Mouse (Mus musculus): ENCODE results near the gene Stk4.
"Not testable (repeated sequence)": the region's sequence is repeated elsewhere in the genome, so short reads cannot be mapped to it uniquely, and the experiment has no call there.

The Stk4 gene

GRCm38 (mm10) chr2:164070142-164070764, at the start of gene Stk4:
Gene Stk4 (plus strand): TSS chr2:164070322.
- DNase-seq (ENCODE audit: low read depth) = no peak

DNA sequence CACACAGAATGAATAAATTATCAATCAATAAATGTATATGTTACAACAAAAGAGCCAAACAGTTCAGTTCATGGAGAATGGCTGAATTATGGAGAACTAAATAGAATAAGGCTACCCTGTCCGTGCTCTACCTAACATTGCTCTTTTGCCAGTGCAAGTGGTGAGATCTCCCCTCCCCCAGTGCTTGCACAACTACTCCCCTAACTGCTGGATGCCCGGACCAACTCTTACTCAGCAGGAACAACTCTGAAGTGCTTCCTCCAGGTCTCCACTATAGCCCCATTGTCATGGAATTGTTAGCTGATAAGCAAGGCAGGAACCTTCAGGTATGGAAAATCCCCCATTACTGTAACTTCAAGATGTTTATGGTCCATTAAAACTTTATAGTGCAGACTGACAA, 48.0 kb upstream of the Stk4 start:
- DNase-seq (ENCODE audit: low read depth) = no peak

GRCm38 (mm10) chr2:164025150-164025549, 45.0 kb upstream of the Stk4 start, which contains the start of gene Pabpc1l:
Gene Pabpc1l (plus strand): TSS chr2:164025450.
- DNase-seq (ENCODE audit: low read depth) = no peak

GRCm38 (mm10) chr2:164031147-164031546, 39.0 kb upstream of the Stk4 start:
- no peak for DNase-seq (ENCODE audit: low read depth)

DNA sequence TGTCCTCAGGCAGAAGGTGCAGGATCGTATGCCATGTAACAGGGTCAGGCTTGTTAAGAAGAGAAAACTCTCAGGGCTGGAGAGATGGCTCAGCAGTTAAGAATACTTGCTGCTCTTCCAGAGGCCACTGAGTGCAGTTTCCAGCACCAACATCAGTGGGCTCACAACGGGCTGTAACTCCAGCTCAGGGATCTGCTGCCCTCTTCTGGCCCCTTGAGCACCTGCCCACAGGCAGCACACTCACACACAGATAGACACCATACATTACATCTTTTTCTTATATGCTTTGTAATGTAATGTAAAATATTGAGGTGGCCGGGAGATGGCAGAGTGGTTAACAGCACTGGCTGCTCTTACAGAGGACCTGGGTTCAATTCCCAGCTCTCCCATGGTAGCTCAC, 37.1 kb upstream of the Stk4 start:
- DNase-seq (ENCODE audit: low read depth) = no peak

GRCm38 (mm10) chr2:164036520-164037019, 33.6 kb upstream of the Stk4 start:
- no peak for DNase-seq (ENCODE audit: low read depth)

DNA sequence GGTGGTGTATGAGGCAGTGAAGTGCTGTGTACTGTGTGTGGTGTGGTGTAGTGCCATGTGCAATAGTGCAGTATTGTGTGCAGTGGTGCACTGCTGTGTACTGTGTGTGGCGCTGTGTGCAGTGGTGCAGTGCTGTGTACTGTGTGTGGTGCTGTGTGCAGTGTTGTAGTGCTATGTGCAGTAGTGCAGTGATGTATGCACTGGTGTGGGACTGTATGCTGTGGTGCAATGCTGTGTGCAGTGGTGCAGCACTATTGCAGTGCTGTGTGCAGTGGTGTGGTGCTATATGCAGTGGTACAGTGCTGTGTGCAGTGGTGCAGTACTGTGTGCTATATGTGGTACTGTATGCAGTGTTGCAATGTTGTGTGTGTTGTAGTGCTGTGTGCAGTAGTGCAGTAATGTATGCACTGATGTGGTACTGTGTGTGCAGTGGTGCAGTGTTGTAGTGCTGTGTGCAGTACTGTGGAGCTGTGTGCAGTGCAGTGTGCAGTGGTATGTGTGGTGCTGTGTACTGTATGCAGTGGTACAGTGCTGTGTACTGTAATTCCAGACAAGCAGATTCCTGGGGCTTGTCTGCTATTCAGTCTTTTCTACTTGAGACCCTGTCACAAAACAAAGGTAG, 31.6 kb upstream of the Stk4 start:
- DNase-seq (ENCODE audit: low read depth) = no peak

DNA sequence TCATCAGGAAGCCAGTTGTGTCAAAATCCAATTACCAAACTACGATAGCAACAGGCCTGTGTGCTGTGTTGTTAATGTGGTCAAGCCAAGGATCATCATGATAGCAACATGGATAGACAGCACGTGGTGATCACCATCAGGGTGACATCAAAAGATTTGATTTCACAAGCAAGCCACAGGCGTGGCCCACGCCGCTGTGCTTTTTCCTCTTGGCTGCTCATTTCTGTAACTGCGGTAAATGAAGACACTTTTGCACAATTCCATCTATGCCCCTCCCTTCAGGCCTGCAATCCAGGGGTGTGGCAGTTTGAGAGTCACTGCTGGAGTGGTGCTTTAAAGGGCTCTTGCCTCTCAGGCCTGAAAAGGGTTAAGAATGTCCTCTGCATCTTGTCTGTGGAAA, 29.2 kb upstream of the Stk4 start:
- no peak for DNase-seq (ENCODE audit: low read depth)

- no peak for DNase-seq (ENCODE audit: low read depth)
Measured at GRCm38 (mm10) chr2:164041523-164041922, 28.6 kb upstream of the Stk4 start.

DNA sequence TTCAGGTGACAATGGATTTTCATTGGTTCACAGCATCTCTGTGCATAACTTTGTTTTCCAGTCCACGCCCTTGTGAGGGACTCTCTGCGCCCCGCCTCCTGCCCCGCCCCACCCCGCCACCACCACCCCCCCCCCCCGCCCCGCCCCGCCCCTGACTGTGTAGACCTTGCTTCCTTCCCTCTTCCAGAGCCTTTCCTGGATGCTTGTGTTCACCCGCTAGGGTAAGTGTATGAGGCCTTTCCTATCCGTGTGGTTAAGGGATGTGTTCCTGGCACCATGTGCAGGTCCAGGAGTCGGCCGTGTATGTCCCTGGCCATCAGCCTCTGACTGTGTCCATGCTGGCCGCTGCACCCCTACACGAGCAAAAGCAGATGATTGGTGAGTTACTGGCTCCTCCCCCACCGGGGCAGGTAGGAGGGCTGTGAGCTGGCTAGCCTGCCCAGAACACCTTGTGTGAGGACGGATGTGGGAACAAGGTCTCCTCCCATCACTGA, 22.9 kb upstream of the Stk4 start:
- DNase-seq (ENCODE audit: low read depth) = no peak

- no peak for DNase-seq (ENCODE audit: low read depth)
Measured at GRCm38 (mm10) chr2:164053767-164054166, 16.4 kb upstream of the Stk4 start.

- DNase-seq (ENCODE audit: low read depth) = no peak
Measured at GRCm38 (mm10) chr2:164054671-164055070, 15.5 kb upstream of the Stk4 start.

- DNase-seq (ENCODE audit: low read depth) = no peak
Measured at GRCm38 (mm10) chr2:164059634-164060235, 10.4 kb upstream of the Stk4 start.

- peak; percentile 99 for DNase-seq (ENCODE audit: low read depth)
Measured at GRCm38 (mm10) chr2:164070765-164071436, 779 bp downstream of the Stk4 start, which contains the start of gene Tomm34. Gene Tomm34 (minus strand): TSS chr2:164071169.

GRCm38 (mm10) chr2:164071437-164071820, 1.3 kb downstream of the Stk4 start:
- not testable (repeated sequence) for DNase-seq (ENCODE audit: low read depth)

DNA sequence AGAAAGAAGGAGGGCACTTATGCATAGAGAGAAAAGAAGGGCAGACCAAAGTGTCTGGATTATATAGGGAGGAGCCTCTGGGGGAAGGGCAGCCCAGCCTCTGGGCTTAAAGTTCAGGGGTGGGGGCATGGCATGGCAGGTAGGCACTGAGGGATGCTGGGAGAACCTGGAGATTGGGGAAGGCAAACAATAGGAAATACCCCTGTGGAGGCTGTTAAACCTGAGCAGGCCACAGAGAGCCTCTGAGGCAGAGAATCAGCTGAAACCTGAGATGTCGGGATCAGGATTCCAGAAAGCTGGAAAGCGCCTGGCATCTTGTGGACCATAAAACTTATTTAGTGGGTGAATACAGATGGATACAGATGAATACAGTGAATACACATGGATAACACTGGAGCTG, 2.0 kb downstream of the Stk4 start:
- DNase-seq (ENCODE audit: low read depth) = no peak

DNA sequence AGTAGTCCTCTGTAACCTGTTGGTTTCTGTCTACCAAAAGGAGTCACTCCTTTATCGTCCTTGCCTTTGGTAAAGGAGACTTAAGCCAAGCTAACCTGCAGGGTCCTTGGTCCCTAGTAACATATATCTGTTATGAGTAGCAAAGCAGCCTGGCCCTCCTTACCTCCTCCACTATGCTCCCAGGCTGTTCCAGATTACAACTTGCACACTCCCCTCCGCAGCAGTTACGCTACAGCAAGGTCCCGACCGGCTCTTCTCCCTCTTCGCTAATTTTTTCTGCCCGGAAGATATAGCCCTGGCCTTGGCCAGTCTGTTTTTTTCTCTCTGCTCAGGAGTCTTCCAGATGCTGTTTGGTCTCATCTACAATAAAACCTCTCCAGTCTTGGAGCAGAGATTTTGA, 3.0 kb downstream of the Stk4 start:
- no peak for DNase-seq (ENCODE audit: low read depth)

GRCm38 (mm10) chr2:164073918-164074578, 3.9 kb downstream of the Stk4 start:
- DNase-seq (ENCODE audit: low read depth) = peak; percentile 99

- DNase-seq (ENCODE audit: low read depth) = no peak
Measured at GRCm38 (mm10) chr2:164075088-164075487, 5.0 kb downstream of the Stk4 start.

- no peak for DNase-seq (ENCODE audit: low read depth)
Measured at GRCm38 (mm10) chr2:164076874-164077425, 6.8 kb downstream of the Stk4 start.

GRCm38 (mm10) chr2:164077875-164078274, 7.8 kb downstream of the Stk4 start:
- no peak for DNase-seq (ENCODE audit: low read depth)

DNA sequence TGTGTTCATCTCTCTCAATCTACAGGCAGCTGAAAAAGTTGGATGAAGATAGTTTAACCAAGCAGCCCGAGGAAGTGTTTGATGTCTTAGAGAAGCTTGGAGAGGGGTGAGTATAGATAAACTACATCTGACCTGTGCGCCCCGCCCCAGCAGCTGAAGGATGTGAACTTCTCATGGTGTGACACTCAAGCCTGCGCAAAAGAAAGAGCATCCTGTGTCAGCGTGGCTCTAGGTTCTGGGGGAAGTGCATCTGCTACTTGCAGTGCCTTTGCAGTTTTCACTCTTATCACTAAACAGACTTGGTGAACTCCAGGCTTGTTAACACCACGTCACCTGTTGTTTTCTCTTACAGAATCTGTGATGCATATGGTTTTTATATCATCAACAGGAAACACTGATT, 9.4 kb downstream of the Stk4 start:
- DNase-seq (ENCODE audit: low read depth) = no peak
